Mouse (Mus musculus) cerebellum, adult 2 months (tissue): ENCODE measurements around the gene Nkrf. TPM values are rescaled to one million over a fixed set of nuclear protein-coding genes. Genes with fewer than 3 reads are reported as not detected.
A peak's percentile ranks its signal among the peaks of the same experiment; 100 is the strongest.

ENCODE experiments used
- DNase-seq, 2 experiments: peaks; one replicate each; pipeline ENCODE4 v3.0.0; 2021
- H3K27ac ChIP-seq: fragments of 200-500 bp; 2 replicates; pipeline ENCODE4 v1.5.1; 2012; ENCODE audit warnings: low read length, control low read depth, inconsistent platforms; ENCODE audit not compliant: insufficient read depth
- H3K27me3 ChIP-seq: fragments of 200-500 bp; 2 replicates; pipeline ENCODE4 v1.6.1; 2012; ENCODE audit warnings: inconsistent platforms, mild to moderate bottlenecking, low read length, moderate library complexity; ENCODE audit not compliant: control insufficient read depth, insufficient read depth
- H3K4me1 ChIP-seq: fragments of 200-500 bp; 2 replicates; pipeline ENCODE4 v1.6.1; 2011; ENCODE audit warnings: low read length; ENCODE audit not compliant: control insufficient read depth, insufficient read depth
- H3K4me3 ChIP-seq: fragments of 200-500 bp; replicated peaks from 2 replicates; pipeline ENCODE3; 2011; ENCODE audit warnings: mild to moderate bottlenecking, low read depth, low read length, control low read depth; ENCODE audit not compliant: insufficient read depth
- CTCF ChIP-seq: fragments of 200-500 bp; IDR thresholded peaks from 2 replicates; pipeline ENCODE4 v1.5.1; 2011; ENCODE audit warnings: low read depth, mild to moderate bottlenecking, control low read depth, low read length, moderate library complexity, borderline replicate concordance; ENCODE audit not compliant: insufficient read depth
- POLR2A ChIP-seq: fragments of 200-500 bp; IDR thresholded peaks from 2 replicates; pipeline ENCODE4 v1.6.1; 2011; ENCODE audit warnings: low read length, control low read depth, borderline replicate concordance; ENCODE audit not compliant: insufficient read depth
- WGBS: fragments of 180-500 bp; shearing (Covaris S2); methylation state at CpG from one replicate; pipeline ENCODE4 v1.1.7; 2018; 5-methylcytosine and 5-hydroxymethylcytosine counted together
- polyA plus RNA-seq: library from polyadenylated mRNA; depleted of rRNA; stranded (reverse); fragments of >200 nt; gene quantifications from 2 replicates; pipeline ENCODE4 v1.2.3, GENCODE M21; 2012

Gene Nkrf
- polyA plus RNA-seq, 1 experiment: 24.3 TPM

- no peaks in the 10 kb centered on the region for H3K27me3 ChIP-seq
- DNase-seq: no peak
Measured at GRCm38 (mm10) chrX:36874704-36875128, 28.0 kb downstream of the Nkrf start.

GRCm38 (mm10) chrX:36874178-36874696 is 28.5 kb downstream of the Nkrf start:
- H3K27ac ChIP-seq: no peak overlapping the region
- TF ChIP-seq CTCF (no peak), POLR2A (peak; percentile 70)
- H3K4me3 ChIP-seq: peak overlapping the region; percentile 72
- no peaks in the 10 kb centered on the region for H3K27me3 ChIP-seq
- no peaks in the 10 kb centered on the region for H3K4me1 ChIP-seq
- 3% methylated on average over 42 of the region's 57 CpGs for whole genome bisulfite sequencing
- peak; percentile 88 to 89 for DNase-seq

More at GRCm38 (mm10) chrX:36874704-36875128, 28.0 kb downstream of the Nkrf start:
- no peaks in the 10 kb centered on the region for H3K4me1 ChIP-seq
- no peak for TF ChIP-seq POLR2A
- no peak for TF ChIP-seq CTCF
- no peak overlapping the region for H3K27ac ChIP-seq
- H3K4me3 ChIP-seq: peak overlapping the region; percentile 72
- 7% methylated on average over 36 of the region's 36 CpGs for WGBS

- no peaks in the 10 kb centered on the region for H3K27me3 ChIP-seq
- H3K4me3 ChIP-seq: peak within 1 kb of the TSS; percentile 72
- no peaks in the 10 kb centered on the region for H3K4me1 ChIP-seq
- TF ChIP-seq CTCF: no peak
- no peak for TF ChIP-seq POLR2A
- no peak within 1 kb of the TSS for H3K27ac ChIP-seq
- 12% methylated on average over 8 of the region's 8 CpGs for WGBS
- no peak for DNase-seq
Measured at GRCm38 (mm10) chrX:36873765-36874164, 28.9 kb downstream of the Nkrf start, which contains the start of the genes Ube2a and C330007P06Rik. Ube2a (plus strand) TSS chrX:36873900. C330007P06Rik (minus strand) TSS chrX:36874111.

- TF ChIP-seq CTCF (no peak), POLR2A (no peak)
- Histone ChIP-seq H3K4me1 (no peaks in the 10 kb centered on the region), H3K27ac (no peak overlapping the region), H3K4me3 (no peak overlapping the region), H3K27me3 (no peaks in the 10 kb centered on the region)
- WGBS: 82% methylated on average over 3 of the region's 3 CpGs
- DNase-seq: no peak
Measured at GRCm38 (mm10) chrX:36870372-36870771, 32.3 kb downstream of the Nkrf start.

DNA sequence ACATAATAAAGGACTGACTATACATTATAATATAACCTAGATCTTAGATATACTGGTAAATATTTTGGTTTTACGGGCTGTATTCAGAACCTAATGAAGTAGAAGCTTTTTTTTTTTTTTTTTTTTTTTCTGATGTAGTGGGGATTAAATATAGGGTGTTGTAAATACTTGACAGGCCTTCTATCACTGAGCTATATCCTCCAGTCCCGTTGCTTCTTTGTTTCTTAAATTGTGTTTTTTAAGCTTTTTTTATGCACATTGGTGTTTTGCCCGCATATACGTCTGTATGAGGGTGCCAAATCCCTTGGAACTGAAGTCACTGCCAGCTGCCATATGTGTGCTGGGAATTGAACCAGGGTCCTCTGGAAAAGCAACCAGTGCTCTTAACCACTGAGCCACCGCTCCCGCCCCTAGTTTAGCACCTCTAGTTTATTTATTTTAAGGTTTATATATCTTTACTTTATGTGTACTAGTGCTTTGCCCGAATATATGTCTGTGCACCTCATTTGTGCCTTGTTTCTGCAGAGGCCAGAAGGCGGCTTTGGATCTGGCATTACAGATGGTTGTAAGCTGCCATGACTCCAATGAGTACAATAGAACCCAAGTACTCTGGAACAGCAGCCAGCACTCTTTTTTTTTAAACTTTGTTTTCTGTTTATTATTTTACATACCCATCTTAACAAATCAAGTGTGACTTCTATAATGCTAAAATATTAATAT is 37.9 kb downstream of the Nkrf start:
- no peaks in the 10 kb centered on the region for H3K4me1 ChIP-seq
- WGBS: 39% methylated on average over 8 of the region's 8 CpGs
- TF ChIP-seq CTCF (no peak), POLR2A (no peak)
- H3K4me3 ChIP-seq: peak overlapping the region; percentile 90
- H3K27ac ChIP-seq: no peak overlapping the region
- no peak for DNase-seq
- no peaks in the 10 kb centered on the region for H3K27me3 ChIP-seq

DNA sequence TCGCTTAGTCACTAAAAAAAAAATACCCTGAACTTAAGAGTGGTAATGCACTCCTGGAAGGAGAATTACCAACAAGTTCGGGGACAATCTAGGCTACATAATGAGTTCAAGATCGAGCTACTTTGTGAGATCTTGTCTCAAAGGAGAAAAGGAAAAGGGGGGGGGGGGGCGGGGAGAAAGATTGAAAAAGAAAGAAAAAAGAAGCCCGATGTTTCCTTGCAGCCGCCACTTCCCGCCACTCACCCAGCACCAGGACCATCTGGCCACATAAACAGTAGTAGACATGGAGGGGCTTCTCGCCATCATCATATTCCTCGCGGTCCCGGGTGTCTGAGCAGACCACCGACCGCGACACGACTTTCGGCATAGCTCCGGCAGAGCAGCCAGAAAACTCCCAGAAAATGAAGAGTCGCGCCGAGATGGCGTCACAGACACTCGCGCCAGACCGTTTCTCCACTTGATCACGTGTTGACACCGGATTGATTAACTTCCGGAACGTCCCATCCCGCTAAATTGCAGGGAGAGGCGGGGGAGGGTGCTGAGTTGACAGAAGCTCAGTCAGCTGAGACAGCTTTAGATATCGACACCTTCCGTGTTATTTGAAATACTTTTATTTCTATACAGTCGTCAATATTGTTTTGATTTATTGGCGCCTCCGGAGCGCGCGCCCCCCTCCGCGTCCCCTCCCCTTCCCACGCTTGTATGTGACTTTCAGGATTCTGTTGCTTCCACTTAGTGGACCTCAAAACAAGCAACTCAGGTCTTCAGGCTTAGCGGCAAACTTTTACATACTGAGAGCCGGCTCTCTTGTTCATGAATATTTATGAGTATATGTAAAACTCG is 38.7 kb downstream of the Nkrf start:
- Histone ChIP-seq H3K27ac (no peak overlapping the region), H3K4me3 (peak overlapping the region; percentile 90), H3K4me1 (no peaks in the 10 kb centered on the region), H3K27me3 (no peaks in the 10 kb centered on the region)
- DNase-seq: peak; percentile 83 to 86
- peak; percentile 41; the same call in 1 of the 2 replicates for TF ChIP-seq POLR2A
- TF ChIP-seq CTCF: no peak
- 6% methylated on average over 41 of the region's 44 CpGs for WGBS

DNA sequence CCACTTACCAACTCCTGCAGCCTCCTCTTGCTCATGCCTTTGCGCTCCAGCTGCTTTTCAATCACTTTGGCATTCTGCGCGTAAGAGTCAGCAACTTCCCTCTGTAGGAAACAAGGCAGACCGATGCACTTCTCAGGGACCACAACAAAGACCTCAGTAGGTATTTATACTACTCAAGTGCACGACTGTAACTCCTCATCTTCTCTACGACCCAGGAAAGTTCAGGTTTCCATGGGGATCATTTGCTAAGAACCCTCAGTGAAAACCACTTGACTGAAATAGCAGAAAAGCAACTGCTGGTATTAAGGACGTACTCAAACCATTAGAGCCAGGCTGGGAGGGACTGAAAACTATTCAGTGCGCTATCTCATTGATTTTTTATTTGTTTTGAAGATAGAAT is 50.1 kb downstream of the Nkrf start:
- no peak for DNase-seq

More for the DNA sequence above, 50.1 kb downstream of the Nkrf start:
- no peaks in the 10 kb centered on the region for H3K4me1 ChIP-seq
- no peaks in the 10 kb centered on the region for H3K27me3 ChIP-seq
- TF ChIP-seq CTCF: no peak
- no peak overlapping the region for H3K4me3 ChIP-seq
- 90% methylated on average over 8 of the region's 8 CpGs for WGBS
- no peak overlapping the region for H3K27ac ChIP-seq
